Mouse (Mus musculus) cerebellum, postnatal 36 days (tissue): ENCODE measurements around the gene Prelid3b.

Experiments
- DNase-seq, 2 experiments: peaks; one replicate each; pipeline ENCODE4 v3.0.0; 2021 to 2022; ENCODE audit warnings: mixed read lengths in 2 of 2

Prelid3b gene

GRCm38 (mm10) chr2:174472818-174473549 lies at the start of gene Prelid3b:
Gene Prelid3b, minus strand, starts transcription at chr2:174473081.
- peak; percentile 98 to 100 for DNase-seq

GRCm38 (mm10) chr2:174522134-174522533 lies 49.3 kb upstream of the Prelid3b start:
- DNase-seq: no peak

GRCm38 (mm10) chr2:174517141-174518079 lies 44.5 kb upstream of the Prelid3b start:
- no peak for DNase-seq

GRCm38 (mm10) chr2:174514887-174515286 lies 42.0 kb upstream of the Prelid3b start:
- DNase-seq: no peak

- DNase-seq: no peak
These were observed 40.9 kb upstream of the Prelid3b start for GRCm38 (mm10) chr2:174513827-174514226.

GRCm38 (mm10) chr2:174509825-174510224 lies 36.9 kb upstream of the Prelid3b start:
- no peak for DNase-seq

GRCm38 (mm10) chr2:174507998-174508397 lies 35.1 kb upstream of the Prelid3b start:
- DNase-seq: no peak

GRCm38 (mm10) chr2:174502831-174503460 lies 30.1 kb upstream of the Prelid3b start:
- DNase-seq: no peak

- DNase-seq: no peak
These were observed 29.4 kb upstream of the Prelid3b start for GRCm38 (mm10) chr2:174502321-174502720.

GRCm38 (mm10) chr2:174501517-174501916 lies 28.6 kb upstream of the Prelid3b start:
- DNase-seq: no peak

- no peak for DNase-seq
These were observed 28.1 kb upstream of the Prelid3b start for GRCm38 (mm10) chr2:174500814-174501503.

GRCm38 (mm10) chr2:174492858-174493257 lies 20.0 kb upstream of the Prelid3b start:
- DNase-seq: no peak

GRCm38 (mm10) chr2:174487005-174487404 lies 14.1 kb upstream of the Prelid3b start:
- DNase-seq: no peak

- no peak for DNase-seq
These were observed 5.9 kb upstream of the Prelid3b start for GRCm38 (mm10) chr2:174478746-174479145.

- DNase-seq: no peak
These were observed 4.8 kb upstream of the Prelid3b start for GRCm38 (mm10) chr2:174477543-174478319.

GRCm38 (mm10) chr2:174473550-174473927 lies 658 bp upstream of the Prelid3b start:
- no peak for DNase-seq

GRCm38 (mm10) chr2:174472407-174472806 lies 474 bp downstream of the Prelid3b start:
- peak in 1 of 2 experiments; percentile 14 for DNase-seq

- DNase-seq: no peak
These were observed 2.0 kb downstream of the Prelid3b start for GRCm38 (mm10) chr2:174470786-174471405.

- DNase-seq: no peak
These were observed 2.5 kb downstream of the Prelid3b start for GRCm38 (mm10) chr2:174470333-174470732.

GRCm38 (mm10) chr2:174463789-174464523 lies 8.9 kb downstream of the Prelid3b start, which contains the start of gene Atp5e:
Gene Atp5e, minus strand, starts transcription at chr2:174464105.
- DNase-seq: peak; percentile 97 to 98
